Mouse (Mus musculus): ENCODE results near the gene Polr1d.

Polr1d gene

GRCm38 (mm10) chr5:147090256-147090963 lies 13.6 kb downstream of the Polr1d start:
- DNase-seq, result no peak

GRCm38 (mm10) chr5:147092448-147092847 lies 15.6 kb downstream of the Polr1d start:
- DNase-seq, result no peak

GRCm38 (mm10) chr5:147094296-147094695 lies 17.4 kb downstream of the Polr1d start:
- DNase-seq, result no peak

GRCm38 (mm10) chr5:147096586-147096985 lies 19.7 kb downstream of the Polr1d start:
- DNase-seq, result no peak

GRCm38 (mm10) chr5:147098667-147099066 lies 21.8 kb downstream of the Polr1d start:
- DNase-seq, result no peak

- DNase-seq, result no peak
These were observed 23.3 kb downstream of the Polr1d start for GRCm38 (mm10) chr5:147100180-147100579.

- no peak for DNase-seq
These were observed 25.4 kb downstream of the Polr1d start for GRCm38 (mm10) chr5:147102295-147102694.

GRCm38 (mm10) chr5:147107276-147107675 lies 30.4 kb downstream of the Polr1d start:
- DNase-seq, result no peak

- no peak for DNase-seq
These were observed 32.2 kb downstream of the Polr1d start for GRCm38 (mm10) chr5:147108861-147109591.

GRCm38 (mm10) chr5:147114738-147115137 lies 37.9 kb downstream of the Polr1d start:
- peak; percentile 16 for DNase-seq

- peak; percentile 36 for DNase-seq
These were observed 38.8 kb downstream of the Polr1d start for GRCm38 (mm10) chr5:147115631-147116030.

- DNase-seq, result no peak
These were observed 40.2 kb downstream of the Polr1d start for GRCm38 (mm10) chr5:147117027-147117426.

- peak; percentile 30 for DNase-seq
These were observed 44.3 kb downstream of the Polr1d start for GRCm38 (mm10) chr5:147121146-147121545.

- no peak for DNase-seq
These were observed 47.9 kb downstream of the Polr1d start for GRCm38 (mm10) chr5:147124794-147125193.

GRCm38 (mm10) chr5:147125542-147126185 lies 48.8 kb downstream of the Polr1d start:
- no peak for DNase-seq

- DNase-seq, result no peak
These were observed 51.0 kb downstream of the Polr1d start for GRCm38 (mm10) chr5:147127860-147128259.

- no peak for DNase-seq
These were observed 52.6 kb downstream of the Polr1d start for GRCm38 (mm10) chr5:147129484-147129883.

- no peak for DNase-seq
These were observed 55.1 kb downstream of the Polr1d start for GRCm38 (mm10) chr5:147131912-147132311.

GRCm38 (mm10) chr5:147133662-147134061 lies 56.8 kb downstream of the Polr1d start:
- DNase-seq, result no peak

- no peak for DNase-seq
These were observed 57.7 kb downstream of the Polr1d start for GRCm38 (mm10) chr5:147134341-147135088.

GRCm38 (mm10) chr5:147135089-147135446 lies 58.2 kb downstream of the Polr1d start:
- no peak for DNase-seq

- no peak for DNase-seq
These were observed 59.1 kb downstream of the Polr1d start for GRCm38 (mm10) chr5:147135994-147136393.

GRCm38 (mm10) chr5:147147340-147147739 lies 70.5 kb downstream of the Polr1d start:
- DNase-seq, result peak; percentile 44
